Mouse (Mus musculus) liver, embryonic 16.5 days (tissue): ENCODE measurements around the gene Specc1. TPM values are rescaled to one million over a fixed set of nuclear protein-coding genes. Genes with fewer than 3 reads are reported as not detected.

Experiments used
- ATAC-seq: fragments of 200-750 bp; cut with Nextera tagmentation; 2 replicates; pipeline ENCODE4 v1.8.0; 2017; ENCODE audit warnings: low read depth, mild to moderate bottlenecking, moderate number of reproducible peaks, moderate library complexity
- H3K27ac ChIP-seq: fragments of 300-500 bp; sonication (generic); 2 replicates; pipeline ENCODE4 v1.5.1; 2014; ENCODE audit warnings: mild to moderate bottlenecking, low read length
- H3K27me3 ChIP-seq: fragments of 300-500 bp; sonication (generic); 2 replicates; pipeline ENCODE4 v1.6.1; 2014; ENCODE audit warnings: low read depth, low read length, mixed read lengths; ENCODE audit not compliant: control insufficient read depth, insufficient read depth
- H3K36me3 ChIP-seq: fragments of 300-500 bp; sonication (generic); 2 replicates; pipeline ENCODE4 v1.6.1; 2014; ENCODE audit warnings: mild to moderate bottlenecking; ENCODE audit not compliant: control insufficient read depth, insufficient read depth
- H3K4me1 ChIP-seq: fragments of 300-500 bp; sonication (generic); 2 replicates; pipeline ENCODE4 v1.6.1; 2014; ENCODE audit warnings: low read depth, low read length, mixed read lengths; ENCODE audit not compliant: control insufficient read depth
- H3K4me2 ChIP-seq: fragments of 300-500 bp; sonication (generic); 2 replicates; pipeline ENCODE4 v1.6.1; 2014; ENCODE audit warnings: low read depth, low read length, mixed read lengths
- H3K4me3 ChIP-seq: fragments of 300-500 bp; sonication (generic); 2 replicates; pipeline ENCODE4 v1.5.1; 2014; ENCODE audit warnings: low read depth, mild to moderate bottlenecking, low read length
- H3K9ac ChIP-seq: fragments of 300-500 bp; sonication (generic); 2 replicates; pipeline ENCODE4 v1.6.1; 2014; ENCODE audit warnings: low read depth, low read length
- H3K9me3 ChIP-seq: fragments of 300-500 bp; sonication (generic); replicated peaks from 2 replicates; pipeline ENCODE4 v1.6.1; 2016; ENCODE audit warnings: low read length; ENCODE audit not compliant: control insufficient read depth
- WGBS: fragments of 180-500 bp; shearing (Covaris S2); extraction: QIAGEN DNeasy Blood & Tissue Kit; methylation state at CpG from one replicate; pipeline ENCODE4 v1.1.7; 2014; ENCODE audit not compliant: insufficient replicate concordance; 5-methylcytosine and 5-hydroxymethylcytosine counted together
- polyA plus RNA-seq: library from polyadenylated mRNA; unstranded; fragments of >200 nt; fragmentation: Nextera tagmentation; extraction: Ambion mirVana; gene quantifications from 2 replicates; pipeline ENCODE4 v1.2.1, GENCODE M21; 2015

Specc1 gene
- polyA plus RNA-seq, 1 experiment from 2014 or later: 58.6 TPM

- no peak for ATAC-seq
- WGBS: 85% methylated on average over 12 of the region's 12 CpGs
- no peak overlapping the region for H3K9ac ChIP-seq
- H3K36me3 ChIP-seq: no peaks in the 10 kb centered on the region
- H3K9me3 ChIP-seq: no peaks in the 10 kb centered on the region
- no peak overlapping the region for H3K27ac ChIP-seq
- peaks cover 14% of the 10 kb centered on the region for H3K4me1 ChIP-seq
- H3K27me3 ChIP-seq: no peaks in the 10 kb centered on the region
- no peak overlapping the region for H3K4me2 ChIP-seq
- no peak overlapping the region for H3K4me3 ChIP-seq
These were observed 43.5 kb downstream of the Specc1 start for GRCm38 (mm10) chr11:62000099-62000498.

- H3K9ac ChIP-seq: no peak overlapping the region
- no peak for ATAC-seq
- 66% methylated on average over 4 of the region's 4 CpGs for WGBS
- H3K36me3 ChIP-seq: no peaks in the 10 kb centered on the region
- H3K4me2 ChIP-seq: no peak overlapping the region
- H3K4me3 ChIP-seq: no peak overlapping the region
- H3K27me3 ChIP-seq: no peaks in the 10 kb centered on the region
- H3K27ac ChIP-seq: no peak overlapping the region
- no peaks in the 10 kb centered on the region for H3K9me3 ChIP-seq
- peaks cover 30% of the 10 kb centered on the region for H3K4me1 ChIP-seq
These were observed 45.4 kb downstream of the Specc1 start for GRCm38 (mm10) chr11:62001977-62002376.

GRCm38 (mm10) chr11:62004881-62005240 lies 48.3 kb downstream of the Specc1 start:
- Histone ChIP-seq H3K27ac (peak overlapping the region; percentile 77), H3K9me3 (no peaks in the 10 kb centered on the region), H3K4me1 (peaks cover 30% of the 10 kb centered on the region), H3K27me3 (no peaks in the 10 kb centered on the region), H3K4me3 (peak overlapping the region; percentile 30), H3K4me2 (peak overlapping the region; percentile 44), H3K36me3 (no peaks in the 10 kb centered on the region), H3K9ac (peak overlapping the region; percentile 46)
- 11% methylated on average over 6 of the region's 6 CpGs for WGBS
- ATAC-seq: no peak

- peaks cover 30% of the 10 kb centered on the region for H3K4me1 ChIP-seq
- peak overlapping the region; percentile 46 for H3K9ac ChIP-seq
These were observed 48.8 kb downstream of the Specc1 start for GRCm38 (mm10) chr11:62005241-62005910.

GRCm38 (mm10) chr11:62005911-62006260 lies 49.3 kb downstream of the Specc1 start:
- Histone ChIP-seq H3K4me2 (peak overlapping the region; percentile 44), H3K27me3 (no peaks in the 10 kb centered on the region), H3K9me3 (no peaks in the 10 kb centered on the region), H3K4me3 (peak overlapping the region; percentile 30), H3K27ac (peak overlapping the region; percentile 77), H3K4me1 (peaks cover 30% of the 10 kb centered on the region), H3K36me3 (no peaks in the 10 kb centered on the region), H3K9ac (peak overlapping the region; percentile 46; the same call in 1 of the 2 replicates)
- peak; percentile 46 for ATAC-seq
- WGBS: 26% methylated on average over 5 of the region's 5 CpGs

More at GRCm38 (mm10) chr11:62005241-62005910, 48.8 kb downstream of the Specc1 start:
- Histone ChIP-seq H3K27ac (peak overlapping the region; percentile 77), H3K36me3 (no peaks in the 10 kb centered on the region), H3K27me3 (no peaks in the 10 kb centered on the region), H3K4me2 (peak overlapping the region; percentile 44), H3K9me3 (no peaks in the 10 kb centered on the region), H3K4me3 (peak overlapping the region; percentile 30)
- peak; percentile 55 for ATAC-seq
- 14% methylated on average over 14 of the region's 14 CpGs for WGBS

- Histone ChIP-seq H3K9me3 (no peaks in the 10 kb centered on the region), H3K36me3 (no peaks in the 10 kb centered on the region), H3K27ac (no peak overlapping the region), H3K4me1 (peaks cover 30% of the 10 kb centered on the region), H3K27me3 (no peaks in the 10 kb centered on the region), H3K4me2 (peak overlapping the region; percentile 44), H3K4me3 (peak overlapping the region; percentile 30), H3K9ac (no peak overlapping the region)
- no peak for ATAC-seq
- WGBS: 16% methylated on average over 5 of the region's 5 CpGs
These were observed 50.1 kb downstream of the Specc1 start for GRCm38 (mm10) chr11:62006680-62007079.

- WGBS: 60% methylated on average over 9 of the region's 9 CpGs
- Histone ChIP-seq H3K9me3 (no peaks in the 10 kb centered on the region), H3K9ac (no peak overlapping the region), H3K4me2 (no peak overlapping the region), H3K4me3 (no peak overlapping the region), H3K27me3 (no peaks in the 10 kb centered on the region), H3K36me3 (no peaks in the 10 kb centered on the region), H3K27ac (no peak overlapping the region), H3K4me1 (peaks cover 30% of the 10 kb centered on the region)
- no peak for ATAC-seq
These were observed 51.4 kb downstream of the Specc1 start for GRCm38 (mm10) chr11:62007984-62008383.

GRCm38 (mm10) chr11:62010625-62011231 lies 54.2 kb downstream of the Specc1 start:
- no peak for ATAC-seq
- H3K9ac ChIP-seq: no peak overlapping the region
- no peaks in the 10 kb centered on the region for H3K9me3 ChIP-seq
- no peaks in the 10 kb centered on the region for H3K36me3 ChIP-seq
- no peak overlapping the region for H3K27ac ChIP-seq
- 70% methylated on average over 16 of the region's 16 CpGs for WGBS
- H3K4me3 ChIP-seq: no peak overlapping the region
- no peaks in the 10 kb centered on the region for H3K27me3 ChIP-seq
- peaks cover 10% of the 10 kb centered on the region for H3K4me1 ChIP-seq
- no peak overlapping the region for H3K4me2 ChIP-seq

GRCm38 (mm10) chr11:62012039-62012438 lies 55.5 kb downstream of the Specc1 start:
- 58% methylated on average over 6 of the region's 6 CpGs for WGBS
- Histone ChIP-seq H3K36me3 (no peaks in the 10 kb centered on the region), H3K9me3 (no peaks in the 10 kb centered on the region), H3K9ac (no peak overlapping the region), H3K4me1 (no peaks in the 10 kb centered on the region; the same call in 1 of the 2 replicates), H3K4me3 (no peak overlapping the region), H3K27me3 (no peaks in the 10 kb centered on the region), H3K27ac (no peak overlapping the region), H3K4me2 (no peak overlapping the region)
- no peak for ATAC-seq
